In genomic region chr7:133638306-133638705, GRCm38 (mm10) we compare ENCODE assay signal across 8 mouse cellular contexts. TPM values are rescaled to one million over a fixed set of nuclear protein-coding genes. Genes with fewer than 3 reads are reported as not detected.
DNase-seq lines count a peak whose midpoint lies in the region; ATAC-seq and TF ChIP-seq lines count a peak whose summit lies in the region.

No protein-coding gene starts in this region.

- peak overlapping the region; percentile 96 for H3K4me3 ChIP-seq in heart, embryonic 10.5 days
- H3K4me3 ChIP-seq in E14TG2a.4 (replicated peaks; ENCODE audit: low read length), result peak overlapping the region; percentile 96
- peak overlapping the region; percentile 93 for H3K4me3 ChIP-seq in hindbrain, embryonic 11.5 days (ENCODE audit: low read depth, low read length)
- H3K4me3 ChIP-seq in limb, embryonic 15.5 days, result peak overlapping the region; percentile 86
- peak overlapping the region; percentile 96 for H3K4me3 ChIP-seq in neural tube, embryonic 14.5 days (ENCODE audit: low read depth, low read length)

- no peaks in the 10 kb centered on the region for H3K27me3 ChIP-seq in heart, embryonic 10.5 days (ENCODE audit: insufficient read depth, poor library complexity, severe bottlenecking)
- H3K27me3 ChIP-seq in E14TG2a.4 (ENCODE audit: insufficient read depth, low read length), result no peaks in the 10 kb centered on the region
- no peaks in the 10 kb centered on the region for H3K27me3 ChIP-seq in hindbrain, embryonic 11.5 days (ENCODE audit: control insufficient read depth, insufficient read depth, low read length)
- no peaks in the 10 kb centered on the region for H3K27me3 ChIP-seq in limb, embryonic 15.5 days
- H3K27me3 ChIP-seq in neural tube, embryonic 14.5 days (ENCODE audit: control insufficient read depth, insufficient read depth, low read length), result no peaks in the 10 kb centered on the region

- H3K9me3 ChIP-seq in heart, embryonic 10.5 days, result no peaks in the 10 kb centered on the region
- no peaks in the 10 kb centered on the region for H3K9me3 ChIP-seq in E14TG2a.4 (ENCODE audit: low read length)
- no peaks in the 10 kb centered on the region for H3K9me3 ChIP-seq in hindbrain, embryonic 11.5 days (ENCODE audit: control insufficient read depth, low read length)
- no peaks in the 10 kb centered on the region for H3K9me3 ChIP-seq in limb, embryonic 15.5 days
- no peaks in the 10 kb centered on the region for H3K9me3 ChIP-seq in neural tube, embryonic 14.5 days (ENCODE audit: control insufficient read depth, low read length)

- H3K4me2 ChIP-seq in hindbrain, embryonic 11.5 days (replicated peaks; ENCODE audit: low read depth, low read length), result peak overlapping the region; percentile 85
- peak overlapping the region; percentile 79 for H3K4me2 ChIP-seq in limb, embryonic 15.5 days
- H3K4me2 ChIP-seq in neural tube, embryonic 14.5 days (ENCODE audit: low read depth, low read length), result peak overlapping the region; percentile 74

- ATAC-seq in hindbrain, embryonic 11.5 days (ENCODE audit: low FRiP score), result no peak; the same call in 1 of the 2 replicates
- ATAC-seq in limb, embryonic 15.5 days (ENCODE audit: insufficient number of reproducible peaks, low FRiP score, low TSS enrichment, low read depth), result no peak
- ATAC-seq in neural tube, embryonic 14.5 days (ENCODE audit: low read depth), result no peak

- H3K36me3 ChIP-seq in heart, embryonic 10.5 days, result peaks cover 38% of the 10 kb centered on the region
- H3K36me3 ChIP-seq in E14TG2a.4 (ENCODE audit: insufficient read depth, low read length), result peaks cover 45% of the 10 kb centered on the region
- peaks cover 5% of the 10 kb centered on the region; the same call in 1 of the 2 replicates for H3K36me3 ChIP-seq in hindbrain, embryonic 11.5 days (ENCODE audit: control insufficient read depth, insufficient read depth, low read length)
- peaks cover 28% of the 10 kb centered on the region for H3K36me3 ChIP-seq in limb, embryonic 15.5 days
- H3K36me3 ChIP-seq in neural tube, embryonic 14.5 days (ENCODE audit: control insufficient read depth, insufficient read depth, low read length), result peaks cover 20% of the 10 kb centered on the region

- peak overlapping the region; percentile 95; the same call in 1 of the 2 replicates for H3K27ac ChIP-seq in heart, embryonic 10.5 days
- no peak overlapping the region for H3K27ac ChIP-seq in hindbrain, embryonic 11.5 days (ENCODE audit: low read depth, low read length)
- peak overlapping the region; percentile 86 for H3K27ac ChIP-seq in limb, embryonic 15.5 days
- no peak overlapping the region for H3K27ac ChIP-seq in neural tube, embryonic 14.5 days (ENCODE audit: low read depth, low read length)

- DNase-seq in heart, embryonic 10.5 days (ENCODE audit: low spot score), result no peak
- no peak for DNase-seq in heart, adult 9 months (ENCODE audit: low spot score in 2 of 2)
- DNase-seq in cerebellum, adult 9-11 months, result peak; percentile 42
- DNase-seq in hindbrain, embryonic 11.5 days (ENCODE audit: low spot score), result no peak
- DNase-seq in left cerebral cortex, adult 8-10 months (ENCODE audit: low spot score in 2 of 2), result no peak

- peak overlapping the region; percentile 93 for H3K9ac ChIP-seq in hindbrain, embryonic 11.5 days (ENCODE audit: low read depth, low read length)
- H3K9ac ChIP-seq in limb, embryonic 15.5 days, result peak overlapping the region; percentile 94
- H3K9ac ChIP-seq in neural tube, embryonic 14.5 days (replicated peaks; ENCODE audit: low read depth, low read length), result peak overlapping the region; percentile 88

- peaks cover 3% of the 10 kb centered on the region; the same call in 1 of the 2 replicates for H3K4me1 ChIP-seq in heart, embryonic 10.5 days
- H3K4me1 ChIP-seq in E14TG2a.4 (replicated peaks; ENCODE audit: low read depth, low read length), result peaks cover 25% of the 10 kb centered on the region
- H3K4me1 ChIP-seq in hindbrain, embryonic 11.5 days (replicated peaks; ENCODE audit: control insufficient read depth, insufficient read depth, low read length), result no peaks in the 10 kb centered on the region
- H3K4me1 ChIP-seq in limb, embryonic 15.5 days, result peaks cover 17% of the 10 kb centered on the region
- H3K4me1 ChIP-seq in neural tube, embryonic 14.5 days (ENCODE audit: control insufficient read depth, insufficient read depth, low read length), result peaks cover 10% of the 10 kb centered on the region; the same call in 1 of the 2 replicates

- WGBS in heart, embryonic 10.5 days, result 12% methylated on average over 13 of the region's 13 CpGs
- 15% methylated on average over 13 of the region's 13 CpGs for WGBS in hindbrain, embryonic 11.5 days
- 12% methylated on average over 13 of the region's 13 CpGs for WGBS in limb, embryonic 15.5 days
- WGBS in neural tube, embryonic 14.5 days, result 18% methylated on average over 13 of the region's 13 CpGs

- TF ChIP-seq CTCF in E14TG2a.4 (conservative IDR thresholded peaks at IDR 0.05; ENCODE audit: low read length), result no peak

RNA-seq across cellular contexts. Expression of gene Edrf1, which starts 1.0 kb away (rescaled TPM):
- 15.4 and 15.5 TPM in 2 replicates for polyA plus RNA-seq in heart, embryonic 10.5 days (2016; fragmentation: Nextera tagmentation; extraction: Ambion mirVana)
- 29.0 and 34.0 TPM in 2 replicates for polyA plus RNA-seq in hindbrain, embryonic 11.5 days (2014; fragmentation: Nextera tagmentation; extraction: Ambion mirVana)
- polyA plus RNA-seq in limb, embryonic 15.5 days (2015; fragmentation: Nextera tagmentation; extraction: Ambion mirVana), result 18.7 and 19.3 TPM in 2 replicates
- 22.6 and 24.5 TPM in 2 replicates for polyA plus RNA-seq in neural tube, embryonic 14.5 days (2014; fragmentation: Nextera tagmentation; extraction: Ambion mirVana)
- 10 to 100 TPM; 22.1 to 24.3 (median 22.8) TPM for total RNA-seq in left cerebral cortex, adult 8-10 months (2022)

RNA-seq across cellular contexts. Expression of gene Tex36, which starts 36.3 kb away (rescaled TPM):
- polyA plus RNA-seq in heart, embryonic 10.5 days (2016; fragmentation: Nextera tagmentation; extraction: Ambion mirVana), result not detected in 2 replicates
- not detected in 2 replicates for polyA plus RNA-seq in hindbrain, embryonic 11.5 days (2014; fragmentation: Nextera tagmentation; extraction: Ambion mirVana)
- not detected in 2 replicates for polyA plus RNA-seq in limb, embryonic 15.5 days (2015; fragmentation: Nextera tagmentation; extraction: Ambion mirVana)
- polyA plus RNA-seq in neural tube, embryonic 14.5 days (2014; fragmentation: Nextera tagmentation; extraction: Ambion mirVana), result not detected in 2 replicates
- not detected for total RNA-seq in left cerebral cortex, adult 8-10 months (2022)

RNA-seq across cellular contexts. Expression of gene Mmp21, which starts 41.6 kb away (rescaled TPM):
- not detected in 2 replicates for polyA plus RNA-seq in heart, embryonic 10.5 days (2016; fragmentation: Nextera tagmentation; extraction: Ambion mirVana)
- not detected in 2 replicates for polyA plus RNA-seq in hindbrain, embryonic 11.5 days (2014; fragmentation: Nextera tagmentation; extraction: Ambion mirVana)
- polyA plus RNA-seq in limb, embryonic 15.5 days (2015; fragmentation: Nextera tagmentation; extraction: Ambion mirVana), result not detected in 2 replicates
- 0.15 TPM in 1 of 2 replicates, not detected in the other for polyA plus RNA-seq in neural tube, embryonic 14.5 days (2014; fragmentation: Nextera tagmentation; extraction: Ambion mirVana)
- under 1 TPM in 1 of 4 experiments, not detected in 3; 0.13 TPM for total RNA-seq in left cerebral cortex, adult 8-10 months (2022)

Comparison
In these comparisons a context has a peak if more than half of its experiments do, and no peak if none do; other contexts are left out.
1. H3K27ac ChIP-seq: peak in heart, embryonic 10.5 days (single experiment) and limb, embryonic 15.5 days (single experiment); none in hindbrain, embryonic 11.5 days (single experiment) and neural tube, embryonic 14.5 days (single experiment).
2. Peak in every context shown above with its lines, with median percentiles within 50 percentile points of each other: H3K4me3 ChIP-seq, H3K4me2 ChIP-seq and H3K9ac ChIP-seq.